Mouse (Mus musculus): ENCODE data around the gene Pias4. TPM values are rescaled to one million over a fixed set of nuclear protein-coding genes. Genes with fewer than 3 reads are reported as not detected.

Pias4 gene
- polyA plus RNA-seq, 1 experiment from 2014 or later: 52.8 TPM

Small RNA genes lying within 50 kb of the gene (microRNA-seq; reads per million reads assigned to microRNA genes)
- gene Mir5615-1 (not detected), gene Mir5615-2 (not detected)

Other genes starting within 250 kb of the Pias4 start
- 39.0 and 39.9 TPM in 2 replicates for gene Lmnb2, start 249.7 kb downstream of the Pias4 start, polyA plus RNA-seq (2015; fragmentation: Nextera tagmentation; extraction: Ambion mirVana)
- gene Gadd45b, start 237.8 kb downstream of the Pias4 start, polyA plus RNA-seq (2015; fragmentation: Nextera tagmentation; extraction: Ambion mirVana): 9.0 and 11.1 TPM in 2 replicates
- gene Gng7, start 153.0 kb downstream of the Pias4 start, polyA plus RNA-seq (2015; fragmentation: Nextera tagmentation; extraction: Ambion mirVana): 22.8 and 24.9 TPM in 2 replicates
- gene Diras1, start 142.3 kb downstream of the Pias4 start, polyA plus RNA-seq (2015; fragmentation: Nextera tagmentation; extraction: Ambion mirVana): 55.3 and 69.4 TPM in 2 replicates
- gene Slc39a3, start 130.5 kb downstream of the Pias4 start, polyA plus RNA-seq (2015; fragmentation: Nextera tagmentation; extraction: Ambion mirVana): 43.9 and 47.7 TPM in 2 replicates
- gene Sgta, start 107.7 kb downstream of the Pias4 start, polyA plus RNA-seq (2015; fragmentation: Nextera tagmentation; extraction: Ambion mirVana): 290 and 298 TPM in 2 replicates
- 44.3 and 52.9 TPM in 2 replicates for gene Thop1, start 97.9 kb downstream of the Pias4 start, polyA plus RNA-seq (2015; fragmentation: Nextera tagmentation; extraction: Ambion mirVana)
- 0.38 and 0.56 TPM in 2 replicates for gene Creb3l3, start 69.0 kb downstream of the Pias4 start, polyA plus RNA-seq (2015; fragmentation: Nextera tagmentation; extraction: Ambion mirVana)
- 227 and 241 TPM in 2 replicates for gene Map2k2, start 62.0 kb downstream of the Pias4 start, polyA plus RNA-seq (2015; fragmentation: Nextera tagmentation; extraction: Ambion mirVana)
- 14.8 and 21.0 TPM in 2 replicates for gene Zbtb7a, start 32.7 kb downstream of the Pias4 start, polyA plus RNA-seq (2015; fragmentation: Nextera tagmentation; extraction: Ambion mirVana)
- 493 and 549 TPM in 2 replicates for gene Eef2, start 8.7 kb upstream of the Pias4 start, polyA plus RNA-seq (2015; fragmentation: Nextera tagmentation; extraction: Ambion mirVana)
- 65.7 and 70.4 TPM in 2 replicates for gene Dapk3, start 15.1 kb upstream of the Pias4 start, polyA plus RNA-seq (2015; fragmentation: Nextera tagmentation; extraction: Ambion mirVana)
- gene 4930442H23Rik, start 15.9 kb upstream of the Pias4 start, polyA plus RNA-seq (2015; fragmentation: Nextera tagmentation; extraction: Ambion mirVana): not detected in 2 replicates
- gene Nmrk2, start 34.1 kb upstream of the Pias4 start, polyA plus RNA-seq (2015; fragmentation: Nextera tagmentation; extraction: Ambion mirVana): 0.17 and 0.26 TPM in 2 replicates
- gene Atcay, start 62.9 kb upstream of the Pias4 start, polyA plus RNA-seq (2015; fragmentation: Nextera tagmentation; extraction: Ambion mirVana): 64.8 and 91.1 TPM in 2 replicates
- gene Zfr2, start 65.2 kb upstream of the Pias4 start, polyA plus RNA-seq (2015; fragmentation: Nextera tagmentation; extraction: Ambion mirVana): 27.1 and 31.9 TPM in 2 replicates
- 37.1 and 48.3 TPM in 2 replicates for gene Matk, start 85.0 kb upstream of the Pias4 start, polyA plus RNA-seq (2015; fragmentation: Nextera tagmentation; extraction: Ambion mirVana)
- gene Mrpl54, start 99.0 kb upstream of the Pias4 start, polyA plus RNA-seq (2015; fragmentation: Nextera tagmentation; extraction: Ambion mirVana): 155 and 160 TPM in 2 replicates
- gene Apba3, start 99.0 kb upstream of the Pias4 start, polyA plus RNA-seq (2015; fragmentation: Nextera tagmentation; extraction: Ambion mirVana): 38.0 and 39.1 TPM in 2 replicates
- gene Tjp3, start 123.7 kb upstream of the Pias4 start, polyA plus RNA-seq (2015; fragmentation: Nextera tagmentation; extraction: Ambion mirVana): 4.1 and 7.9 TPM in 2 replicates
- gene Pip5k1c, start 125.0 kb upstream of the Pias4 start, polyA plus RNA-seq (2015; fragmentation: Nextera tagmentation; extraction: Ambion mirVana): 116 and 124 TPM in 2 replicates
- gene Cactin, start 153.2 kb upstream of the Pias4 start, polyA plus RNA-seq (2015; fragmentation: Nextera tagmentation; extraction: Ambion mirVana): 27.8 and 34.0 TPM in 2 replicates
- 5.5 and 11.4 TPM in 2 replicates for gene Tbxa2r, start 160.8 kb upstream of the Pias4 start, polyA plus RNA-seq (2015; fragmentation: Nextera tagmentation; extraction: Ambion mirVana)
- gene Gipc3, start 175.3 kb upstream of the Pias4 start, polyA plus RNA-seq (2015; fragmentation: Nextera tagmentation; extraction: Ambion mirVana): not detected in 2 replicates
- 31.0 and 48.9 TPM in 2 replicates for gene Hmg20b, start 182.6 kb upstream of the Pias4 start, polyA plus RNA-seq (2015; fragmentation: Nextera tagmentation; extraction: Ambion mirVana)
- 22.9 and 29.4 TPM in 2 replicates for gene Mfsd12, start 189.6 kb upstream of the Pias4 start, polyA plus RNA-seq (2015; fragmentation: Nextera tagmentation; extraction: Ambion mirVana)
- gene 4930404N11Rik, start 197.9 kb upstream of the Pias4 start, polyA plus RNA-seq (2015; fragmentation: Nextera tagmentation; extraction: Ambion mirVana): 1.3 and 1.5 TPM in 2 replicates
- gene Fzr1, start 210.6 kb upstream of the Pias4 start, polyA plus RNA-seq (2015; fragmentation: Nextera tagmentation; extraction: Ambion mirVana): 132 and 146 TPM in 2 replicates
- 101 TPM in 2 replicates for gene Dohh, start 216.5 kb upstream of the Pias4 start, polyA plus RNA-seq (2015; fragmentation: Nextera tagmentation; extraction: Ambion mirVana)
- gene Gm48551, start 216.5 kb upstream of the Pias4 start, polyA plus RNA-seq (2015; fragmentation: Nextera tagmentation; extraction: Ambion mirVana): 5.7 and 7.2 TPM in 2 replicates
- gene Gm48552, start 221.1 kb upstream of the Pias4 start, polyA plus RNA-seq (2015; fragmentation: Nextera tagmentation; extraction: Ambion mirVana): 3.4 and 3.6 TPM in 2 replicates
- 2.5 and 9.3 TPM in 2 replicates for gene Smim24, start 225.1 kb upstream of the Pias4 start, polyA plus RNA-seq (2015; fragmentation: Nextera tagmentation; extraction: Ambion mirVana)